Mouse (Mus musculus) limb, embryonic 15.5 days (tissue): ENCODE measurements at regions not wholly inside any gene's neighbourhood (a gene's known extent, or its start where the extent isn't known, plus 50 kb on each side); places are given as distances from the start of the nearest gene placed in this dataset.
"Not testable (repeated sequence)": the region's sequence is repeated elsewhere in the genome, so short reads cannot be mapped to it uniquely, and the experiment has no call there.

ENCODE experiments used
- ATAC-seq: fragments of 200-750 bp; cut with Nextera tagmentation; 2 replicates; pipeline ENCODE4 v1.8.0; 2017; ENCODE audit warnings: low read depth, moderate TSS enrichment; ENCODE audit not compliant: insufficient number of reproducible peaks, low FRiP score, low TSS enrichment
- H3K27ac ChIP-seq: fragments of 300-500 bp; sonication (generic); 2 replicates; pipeline ENCODE4 v1.5.1; 2015; ENCODE audit warnings: moderate library complexity, mild to moderate bottlenecking, inconsistent platforms
- H3K27me3 ChIP-seq: fragments of 300-500 bp; sonication (generic); 2 replicates; pipeline ENCODE4 v1.6.1; 2015; ENCODE audit warnings: inconsistent platforms
- H3K36me3 ChIP-seq: fragments of 300-500 bp; sonication (generic); 2 replicates; pipeline ENCODE4 v1.6.1; 2015; ENCODE audit warnings: inconsistent platforms
- H3K4me1 ChIP-seq: fragments of 300-500 bp; sonication (generic); 2 replicates; pipeline ENCODE4 v1.6.1; 2015; ENCODE audit warnings: inconsistent platforms
- H3K4me2 ChIP-seq: fragments of 300-500 bp; sonication (generic); 2 replicates; pipeline ENCODE4 v1.6.1; 2015; ENCODE audit warnings: mild to moderate bottlenecking, inconsistent platforms
- H3K4me3 ChIP-seq: fragments of 300-500 bp; sonication (generic); 2 replicates; pipeline ENCODE4 v1.5.1; 2015; ENCODE audit warnings: mild to moderate bottlenecking, inconsistent platforms
- H3K9ac ChIP-seq: fragments of 300-500 bp; sonication (generic); 2 replicates; pipeline ENCODE4 v1.6.1; 2015; ENCODE audit warnings: inconsistent platforms
- H3K9me3 ChIP-seq: fragments of 300-500 bp; sonication (generic); 2 replicates; pipeline ENCODE4 v1.6.1; 2016; ENCODE audit warnings: inconsistent platforms
- WGBS: fragments of 180-500 bp; shearing (Covaris S2); methylation state at CpG from one replicate; pipeline ENCODE4 v1.1.7; 2015; 5-methylcytosine and 5-hydroxymethylcytosine counted together

DNA sequence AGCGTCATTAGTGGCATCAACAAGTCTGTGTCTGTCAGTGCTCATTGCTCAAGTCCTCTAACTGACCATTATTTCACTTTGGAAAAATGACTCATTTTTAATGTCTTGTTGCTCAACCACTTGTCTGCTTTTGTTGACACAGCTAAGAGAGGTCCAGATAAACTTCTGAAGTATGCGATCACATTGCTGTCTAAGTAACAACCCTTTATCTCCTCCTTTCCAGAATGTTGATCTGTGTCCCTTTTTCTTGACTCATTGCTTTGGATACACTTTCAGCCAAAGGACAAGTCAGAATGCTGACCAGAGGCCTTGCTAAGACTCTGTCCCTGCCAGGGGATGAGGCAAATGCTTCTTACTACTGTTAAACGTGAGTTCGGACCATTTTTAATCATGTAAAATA, 407.2 kb upstream of the Zfp507 start:
- H3K27ac ChIP-seq = no peak overlapping the region
- H3K9ac ChIP-seq = no peak overlapping the region
- 85% methylated on average over 4 of the region's 4 CpGs for WGBS
- no peaks in the 10 kb centered on the region for H3K36me3 ChIP-seq
- ATAC-seq = no peak
- no peaks in the 10 kb centered on the region for H3K9me3 ChIP-seq
- no peaks in the 10 kb centered on the region for H3K27me3 ChIP-seq
- H3K4me3 ChIP-seq = no peak overlapping the region
- no peak overlapping the region for H3K4me2 ChIP-seq
- no peaks in the 10 kb centered on the region for H3K4me1 ChIP-seq

DNA sequence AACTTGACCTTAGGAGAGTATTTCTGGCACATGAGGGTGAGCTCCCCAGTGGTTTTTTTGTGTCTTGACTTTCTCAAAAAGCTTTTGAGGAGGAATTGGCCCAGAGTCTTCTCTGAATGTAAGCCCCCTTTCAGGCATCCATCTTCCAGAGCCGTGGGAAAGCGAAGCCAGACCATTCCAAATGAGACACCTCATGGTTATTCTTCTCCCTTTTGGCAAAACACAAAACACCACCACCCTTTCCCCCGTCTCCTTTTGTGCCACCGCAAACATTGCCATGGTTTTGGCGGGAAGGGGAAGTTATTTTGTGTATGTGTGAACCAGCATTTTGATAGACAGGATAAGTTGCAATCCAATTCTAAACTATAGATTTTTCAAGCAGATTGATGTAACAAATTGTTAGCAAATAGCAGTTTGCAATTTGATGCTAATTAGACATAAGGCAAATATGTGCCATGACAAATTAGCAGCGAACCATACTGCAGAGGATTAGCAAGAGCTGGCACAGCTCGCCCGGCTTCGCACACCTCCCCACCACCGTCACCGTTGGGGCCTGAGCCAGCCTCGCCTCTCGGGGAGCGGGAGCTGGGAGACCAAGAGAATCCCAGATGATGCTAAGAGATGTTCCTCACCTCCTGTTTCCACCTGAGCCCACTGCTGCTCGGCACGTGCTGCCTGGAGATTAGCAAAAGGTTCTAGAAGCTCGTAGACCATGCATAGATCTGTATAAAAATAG, 404.9 kb upstream of the Zfp507 start:
- Histone ChIP-seq H3K27ac (no peak overlapping the region), H3K9me3 (no peaks in the 10 kb centered on the region), H3K4me2 (no peak overlapping the region), H3K36me3 (no peaks in the 10 kb centered on the region), H3K4me3 (no peak overlapping the region), H3K27me3 (no peaks in the 10 kb centered on the region), H3K9ac (no peak overlapping the region), H3K4me1 (no peaks in the 10 kb centered on the region)
- no peak for ATAC-seq
- WGBS = 85% methylated on average over 17 of the region's 17 CpGs

- Histone ChIP-seq H3K36me3 (no peaks in the 10 kb centered on the region), H3K9ac (no peak overlapping the region), H3K9me3 (no peaks in the 10 kb centered on the region), H3K27ac (no peak overlapping the region), H3K4me2 (no peak overlapping the region), H3K27me3 (no peaks in the 10 kb centered on the region), H3K4me3 (no peak overlapping the region), H3K4me1 (no peaks in the 10 kb centered on the region)
- ATAC-seq = no peak
- WGBS = 82% methylated on average over 16 of the region's 16 CpGs
Observed at GRCm38 (mm10) chr7:36198091-36198700, 395.4 kb upstream of the Zfp507 start.

GRCm38 (mm10) chr7:36196154-36196720, 393.4 kb upstream of the Zfp507 start:
- H3K4me2 ChIP-seq = no peak overlapping the region
- no peaks in the 10 kb centered on the region for H3K27me3 ChIP-seq
- no peaks in the 10 kb centered on the region for H3K9me3 ChIP-seq
- H3K27ac ChIP-seq = no peak overlapping the region
- WGBS = 86% methylated on average over 18 of the region's 18 CpGs
- H3K36me3 ChIP-seq = no peaks in the 10 kb centered on the region
- no peak overlapping the region for H3K9ac ChIP-seq
- no peak overlapping the region for H3K4me3 ChIP-seq
- ATAC-seq = no peak
- H3K4me1 ChIP-seq = no peaks in the 10 kb centered on the region

DNA sequence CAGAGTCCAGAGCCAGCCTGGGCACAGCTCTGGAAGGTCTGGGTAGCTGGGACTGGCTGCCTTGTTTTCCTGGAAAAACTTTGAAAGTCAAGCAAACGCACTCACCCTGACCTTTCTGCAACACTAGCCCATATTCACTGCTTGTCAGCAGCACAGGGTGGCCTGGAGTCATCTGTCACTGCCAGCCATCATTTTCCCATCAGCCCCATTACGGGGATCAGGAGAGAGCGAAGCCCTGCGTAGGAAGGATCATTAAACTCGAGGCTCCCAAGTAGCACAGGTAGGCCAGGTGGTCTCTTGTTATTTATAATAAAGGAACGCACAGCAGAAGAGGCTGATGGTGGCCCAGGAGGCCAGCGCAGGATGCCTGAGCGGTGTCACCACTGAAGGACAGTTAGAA, 389.8 kb upstream of the Zfp507 start:
- H3K4me1 ChIP-seq = no peaks in the 10 kb centered on the region
- no peak for ATAC-seq
- H3K4me3 ChIP-seq = no peak overlapping the region
- no peaks in the 10 kb centered on the region for H3K27me3 ChIP-seq
- H3K9me3 ChIP-seq = no peaks in the 10 kb centered on the region
- no peak overlapping the region for H3K27ac ChIP-seq
- H3K4me2 ChIP-seq = no peak overlapping the region
- no peak overlapping the region for H3K9ac ChIP-seq
- no peaks in the 10 kb centered on the region for H3K36me3 ChIP-seq
- WGBS = 53% methylated on average over 8 of the region's 8 CpGs

DNA sequence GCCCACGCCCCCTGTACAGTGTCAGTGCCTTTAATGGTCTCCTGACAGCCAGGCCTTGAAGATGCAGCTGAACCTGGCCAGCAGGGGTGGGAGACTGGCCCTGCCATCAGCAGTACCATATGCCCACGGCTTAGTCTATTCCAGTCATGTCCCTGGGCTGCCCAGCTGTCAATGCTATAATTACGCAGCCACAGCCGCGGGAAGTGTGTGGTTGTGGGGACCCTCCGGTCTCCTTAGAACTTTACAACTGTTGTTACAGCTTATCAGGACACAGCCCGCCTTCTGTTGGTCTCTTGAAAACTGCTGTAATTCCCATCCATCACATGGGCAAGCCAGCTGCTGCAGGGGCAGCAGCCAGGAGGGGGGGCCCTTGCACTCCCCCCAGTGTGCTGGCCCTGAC, 375.1 kb upstream of the Zfp507 start:
- Histone ChIP-seq H3K36me3 (no peaks in the 10 kb centered on the region), H3K4me1 (no peaks in the 10 kb centered on the region), H3K4me2 (no peak overlapping the region), H3K27me3 (no peaks in the 10 kb centered on the region), H3K27ac (no peak overlapping the region), H3K9ac (no peak overlapping the region), H3K4me3 (no peak overlapping the region), H3K9me3 (no peaks in the 10 kb centered on the region)
- ATAC-seq = peak; percentile 58; the same call in 1 of the 2 replicates
- WGBS = 35% methylated on average over 7 of the region's 7 CpGs

DNA sequence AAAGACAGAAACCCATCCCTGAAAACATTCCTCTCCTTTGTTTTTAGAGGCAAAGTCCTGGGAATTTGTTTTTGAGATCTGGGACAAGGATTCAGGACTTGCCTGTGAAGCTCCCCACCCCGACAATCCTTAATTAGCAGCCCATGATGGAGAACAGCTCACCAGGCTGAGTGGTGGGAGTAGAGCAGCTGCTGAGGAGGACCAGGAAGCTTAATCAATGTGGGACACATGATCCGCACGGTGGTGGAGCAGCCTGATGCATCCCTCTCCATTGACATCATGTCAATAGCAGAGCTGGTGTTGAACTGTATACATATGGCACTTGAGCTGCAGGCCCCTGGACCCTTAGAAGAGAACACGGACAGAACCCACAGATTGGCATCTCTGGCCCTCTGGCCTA, 372.5 kb upstream of the Zfp507 start:
- ATAC-seq = no peak
- H3K27ac ChIP-seq = no peak overlapping the region
- H3K4me2 ChIP-seq = no peak overlapping the region

GRCm38 (mm10) chr7:36172511-36172910, 369.7 kb upstream of the Zfp507 start:
- H3K9me3 ChIP-seq, H3K4me1 ChIP-seq: not testable (repeated sequence)

More for the DNA sequence above, 372.5 kb upstream of the Zfp507 start:
- no peak overlapping the region for H3K9ac ChIP-seq
- no peaks in the 10 kb centered on the region for H3K36me3 ChIP-seq
- no peaks in the 10 kb centered on the region for H3K27me3 ChIP-seq
- no peaks in the 10 kb centered on the region for H3K4me1 ChIP-seq
- H3K9me3 ChIP-seq = no peaks in the 10 kb centered on the region
- no peak overlapping the region for H3K4me3 ChIP-seq
- 83% methylated on average over 4 of the region's 4 CpGs for WGBS

DNA sequence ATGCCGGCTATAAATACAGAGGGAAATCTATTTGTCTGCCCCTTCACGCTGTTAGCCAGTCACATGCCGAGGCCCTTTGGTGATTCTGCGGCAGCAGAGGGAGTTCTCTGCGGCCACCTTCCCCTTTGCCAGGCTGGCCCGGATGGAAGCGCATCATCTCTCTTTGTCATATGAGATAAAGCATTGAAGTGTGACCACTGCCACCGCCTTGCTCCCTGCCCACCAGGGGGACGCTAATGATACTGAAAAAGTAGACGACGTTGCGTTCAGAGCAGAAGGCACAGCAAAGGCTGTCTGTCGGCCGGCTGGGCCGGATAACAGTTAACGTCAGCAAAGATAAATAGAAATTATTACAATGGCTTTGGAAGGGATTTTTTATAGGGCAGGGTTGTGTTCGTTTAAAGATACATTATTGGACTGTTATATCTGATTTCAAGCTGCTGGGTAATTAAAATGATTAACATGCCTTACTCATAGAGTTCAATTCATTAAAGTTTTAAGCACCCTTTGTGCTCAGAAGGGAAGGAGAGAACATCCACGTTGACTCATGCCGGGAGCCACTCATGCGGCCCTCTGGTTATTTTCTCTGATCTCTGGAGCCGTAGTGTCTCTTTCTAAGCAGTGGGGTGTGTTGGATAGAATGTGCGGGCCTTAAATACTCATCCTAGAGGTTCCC, 354.6 kb upstream of the Zfp507 start:
- H3K4me3 ChIP-seq = no peak overlapping the region
- WGBS = 61% methylated on average over 22 of the region's 22 CpGs
- H3K9me3 ChIP-seq = no peaks in the 10 kb centered on the region
- no peak for ATAC-seq
- H3K9ac ChIP-seq = no peak overlapping the region
- H3K4me1 ChIP-seq = peaks cover 12% of the 10 kb centered on the region
- no peaks in the 10 kb centered on the region for H3K27me3 ChIP-seq
- no peaks in the 10 kb centered on the region for H3K36me3 ChIP-seq
- H3K27ac ChIP-seq = no peak overlapping the region
- no peak overlapping the region for H3K4me2 ChIP-seq

More at GRCm38 (mm10) chr7:36172511-36172910, 369.7 kb upstream of the Zfp507 start:
- not testable (repeated sequence) for H3K9ac ChIP-seq, H3K27ac ChIP-seq, H3K4me3 ChIP-seq, H3K36me3 ChIP-seq, ATAC-seq, H3K4me2 ChIP-seq, H3K27me3 ChIP-seq
- 48% methylated on average over 2 of the region's 2 CpGs for WGBS

- no peak for ATAC-seq
- Histone ChIP-seq H3K9me3 (no peaks in the 10 kb centered on the region), H3K36me3 (no peaks in the 10 kb centered on the region), H3K27ac (no peak overlapping the region), H3K4me1 (peaks cover 12% of the 10 kb centered on the region), H3K4me2 (no peak overlapping the region), H3K9ac (no peak overlapping the region), H3K4me3 (no peak overlapping the region), H3K27me3 (no peaks in the 10 kb centered on the region)
- WGBS = 55% methylated on average over 12 of the region's 12 CpGs
Observed at GRCm38 (mm10) chr7:36156595-36156994, 353.8 kb upstream of the Zfp507 start.

DNA sequence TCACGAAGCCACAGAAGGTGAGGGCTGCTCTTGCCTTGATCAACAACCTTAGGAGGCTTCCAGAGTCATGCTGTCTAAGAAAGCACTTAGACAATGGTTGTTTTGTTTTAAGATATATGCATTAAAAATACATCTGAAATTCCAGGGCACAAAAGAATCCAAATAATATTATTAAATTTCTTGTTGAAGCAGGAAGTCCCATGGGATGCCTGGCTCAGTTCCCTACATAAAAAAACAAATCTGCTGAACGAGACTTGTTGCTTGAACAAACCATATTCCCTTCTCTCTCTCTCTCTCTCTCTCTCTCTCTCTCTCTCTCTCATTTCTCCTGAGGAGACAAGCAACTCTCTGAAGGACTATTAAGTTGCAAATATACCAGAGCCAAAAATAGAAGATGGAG, 352.8 kb upstream of the Zfp507 start:
- no peak for ATAC-seq
- no peak overlapping the region for H3K27ac ChIP-seq

GRCm38 (mm10) chr7:36155159-36155558, 352.4 kb upstream of the Zfp507 start:
- no peaks in the 10 kb centered on the region for H3K9me3 ChIP-seq
- no peaks in the 10 kb centered on the region for H3K36me3 ChIP-seq
- WGBS = 78% methylated on average over 6 of the region's 6 CpGs
- H3K4me3 ChIP-seq = no peak overlapping the region
- H3K4me2 ChIP-seq = no peak overlapping the region
- H3K27me3 ChIP-seq = no peaks in the 10 kb centered on the region
- ATAC-seq = no peak
- H3K9ac ChIP-seq = no peak overlapping the region
- H3K27ac ChIP-seq = no peak overlapping the region
- H3K4me1 ChIP-seq = peaks cover 14% of the 10 kb centered on the region

More for the DNA sequence above, 352.8 kb upstream of the Zfp507 start:
- Histone ChIP-seq H3K4me2 (no peak overlapping the region), H3K9ac (no peak overlapping the region), H3K4me1 (peaks cover 14% of the 10 kb centered on the region), H3K27me3 (no peaks in the 10 kb centered on the region), H3K4me3 (no peak overlapping the region), H3K36me3 (no peaks in the 10 kb centered on the region), H3K9me3 (no peaks in the 10 kb centered on the region)
- 44% methylated on average over 2 of the region's 2 CpGs for WGBS
